Mouse (Mus musculus) left cerebral cortex, adult 8-10 months (tissue): Measurements from ENCODE around the gene Ccdc57. TPM values are rescaled to one million over a fixed set of nuclear protein-coding genes. Genes with fewer than 3 reads are reported as not detected.

Source experiments
- DNase-seq, 2 experiments: peaks; one replicate each; pipeline ENCODE4 v3.0.0; 2022; ENCODE audit warnings: low spot score in 2 of 2
- total RNA-seq, 4 experiments: library from RNA; stranded (reverse); gene quantifications; 2 replicates each; pipeline ENCODE4 v1.2.4; 2022

Gene Ccdc57
- total RNA-seq, 4 experiments from 2014 or later = 8.4 to 9.8 (median 9.0) TPM

GRCm38 (mm10) chr11:120822831-120823550 lies 109.7 kb downstream of the Ccdc57 start:
- DNase-seq = no peak

GRCm38 (mm10) chr11:120822321-120822720 lies 110.4 kb downstream of the Ccdc57 start:
- no peak for DNase-seq

GRCm38 (mm10) chr11:120821076-120821922 lies 111.4 kb downstream of the Ccdc57 start:
- no peak for DNase-seq

- no peak for DNase-seq
Observed at GRCm38 (mm10) chr11:120820546-120820945, 112.1 kb downstream of the Ccdc57 start.

- DNase-seq = no peak
Observed at GRCm38 (mm10) chr11:120819556-120819955, 113.1 kb downstream of the Ccdc57 start.

- no peak for DNase-seq
Observed at GRCm38 (mm10) chr11:120818251-120818650, 114.4 kb downstream of the Ccdc57 start.

- no peak for DNase-seq
Observed at GRCm38 (mm10) chr11:120817358-120817757, 115.3 kb downstream of the Ccdc57 start.

- no peak for DNase-seq
Observed at GRCm38 (mm10) chr11:120812068-120812467, 120.6 kb downstream of the Ccdc57 start.

- DNase-seq = no peak
Observed at GRCm38 (mm10) chr11:120808010-120808409, 124.7 kb downstream of the Ccdc57 start.

- DNase-seq = no peak
Observed at GRCm38 (mm10) chr11:120805375-120806298, 127.0 kb downstream of the Ccdc57 start.

GRCm38 (mm10) chr11:120804769-120805168 lies 127.9 kb downstream of the Ccdc57 start:
- DNase-seq = no peak

- no peak for DNase-seq
Observed at GRCm38 (mm10) chr11:120804274-120804673, 128.4 kb downstream of the Ccdc57 start.

GRCm38 (mm10) chr11:120800061-120800904 lies 132.4 kb downstream of the Ccdc57 start:
- DNase-seq = peak in 1 of 2 experiments; percentile 72

- DNase-seq = no peak
Observed at GRCm38 (mm10) chr11:120799316-120799890, 133.3 kb downstream of the Ccdc57 start.

- no peak for DNase-seq
Observed at GRCm38 (mm10) chr11:120798244-120798643, 134.4 kb downstream of the Ccdc57 start.

GRCm38 (mm10) chr11:120796614-120796946 lies 136.1 kb downstream of the Ccdc57 start:
- DNase-seq = no peak

- DNase-seq = peak; percentile 89 to 99
Observed at GRCm38 (mm10) chr11:120795756-120796613, 136.7 kb downstream of the Ccdc57 start, which contains the start of gene Dus1l. Gene Dus1l, minus strand, starts transcription at chr11:120796403.

- no peak for DNase-seq
Observed at GRCm38 (mm10) chr11:120792652-120793051, 140.0 kb downstream of the Ccdc57 start.

GRCm38 (mm10) chr11:120789810-120790209 lies 142.9 kb downstream of the Ccdc57 start:
- DNase-seq = no peak
